ENCODE assay signal across 13 mouse cellular contexts in genomic region chr9:29318676-29319162, GRCm38 (mm10).
A peak's percentile ranks its signal among the peaks of the same experiment; 100 is the strongest.
DNase-seq lines count a peak whose midpoint lies in the region; ATAC-seq lines count a peak whose summit lies in the region.
"Had no signal": no experiment of that assay in that cellular context is flagged by ENCODE, and none has a peak within 500 bp of the region (broad histone marks: within the 10 kb centered on the region; RNA-seq: fewer than 3 reads in every experiment).

No protein-coding gene starts in this region.

- peak overlapping the region; percentile 17 for H3K4me2 ChIP-seq in neural tube, embryonic 15.5 days
- H3K4me2 ChIP-seq: heart, embryonic 15.5 days; hindbrain, embryonic 12.5 days; midbrain, embryonic 15.5 days had no signal

- DNase-seq in cerebellum, adult 8-10 months = peak; percentile 19
- DNase-seq in cerebellum, adult 18-20 months = no peak
- peak; percentile 43 for DNase-seq in kidney, postnatal 14 days
- no peak for DNase-seq in kidney, adult 18-20 months
- DNase-seq in limb, embryonic 10.5 days (ENCODE audit: low spot score) = peak; percentile 78
- no peak for DNase-seq in midbrain, embryonic 10.5 days (ENCODE audit: low spot score)
- DNase-seq in T-cell, adult 2 months (ENCODE audit: low spot score) = no peak
- DNase-seq: lung, postnatal 4 days had no signal

- H3K9me3 ChIP-seq in limb, embryonic 10.5 days (replicated peaks) = no peaks in the 10 kb centered on the region
- no peaks in the 10 kb centered on the region for H3K9me3 ChIP-seq in neural tube, embryonic 15.5 days (replicated peaks)
- H3K9me3 ChIP-seq in midbrain, embryonic 10.5 days (replicated peaks) = no peaks in the 10 kb centered on the region
- H3K9me3 ChIP-seq: heart, embryonic 15.5 days; hindbrain, embryonic 12.5 days; midbrain, embryonic 15.5 days had no signal

- peaks cover 48% of the 10 kb centered on the region for H3K4me1 ChIP-seq in limb, embryonic 10.5 days
- peaks cover 49% of the 10 kb centered on the region for H3K4me1 ChIP-seq in neural tube, embryonic 15.5 days
- H3K4me1 ChIP-seq in midbrain, embryonic 10.5 days = peaks cover 22% of the 10 kb centered on the region

- ATAC-seq in neural tube, embryonic 15.5 days (ENCODE audit: low FRiP score) = peak; percentile 61
- ATAC-seq: midbrain, embryonic 15.5 days had no signal

- no peak overlapping the region for H3K9ac ChIP-seq in neural tube, embryonic 15.5 days (replicated peaks)
- H3K9ac ChIP-seq: heart, embryonic 15.5 days; hindbrain, embryonic 12.5 days; midbrain, embryonic 15.5 days had no signal

- H3K36me3 ChIP-seq in limb, embryonic 10.5 days = no peaks in the 10 kb centered on the region
- no peaks in the 10 kb centered on the region for H3K36me3 ChIP-seq in neural tube, embryonic 15.5 days
- no peaks in the 10 kb centered on the region for H3K36me3 ChIP-seq in midbrain, embryonic 10.5 days
- H3K36me3 ChIP-seq: heart, embryonic 15.5 days; hindbrain, embryonic 12.5 days; midbrain, embryonic 15.5 days had no signal

- H3K27ac ChIP-seq in limb, embryonic 10.5 days = peak overlapping the region; percentile 74
- peak overlapping the region; percentile 66 for H3K27ac ChIP-seq in neural tube, embryonic 15.5 days (replicated peaks)
- H3K27ac ChIP-seq in midbrain, embryonic 10.5 days (replicated peaks) = no peak overlapping the region
- H3K27ac ChIP-seq: hindbrain, embryonic 12.5 days; midbrain, embryonic 15.5 days had no signal

- no peak overlapping the region for H3K4me3 ChIP-seq in limb, embryonic 10.5 days
- no peak overlapping the region for H3K4me3 ChIP-seq in neural tube, embryonic 15.5 days (replicated peaks)
- H3K4me3 ChIP-seq in midbrain, embryonic 10.5 days = no peak overlapping the region
- H3K4me3 ChIP-seq: heart, embryonic 15.5 days; hindbrain, embryonic 12.5 days; midbrain, embryonic 15.5 days had no signal

- WGBS in limb, embryonic 10.5 days = 8% methylated on average over 8 of the region's 8 CpGs
- WGBS in neural tube, embryonic 15.5 days = 6% methylated on average over 8 of the region's 8 CpGs
- 89% methylated on average over 8 of the region's 8 CpGs for WGBS in midbrain, embryonic 10.5 days

- H3K27me3 ChIP-seq in limb, embryonic 10.5 days (ENCODE audit: low read depth, poor library complexity, severe bottlenecking) = peaks cover 90% of the 10 kb centered on the region
- no peaks in the 10 kb centered on the region for H3K27me3 ChIP-seq in neural tube, embryonic 15.5 days (replicated peaks)
- H3K27me3 ChIP-seq in midbrain, embryonic 10.5 days (ENCODE audit: low read depth, poor library complexity, severe bottlenecking) = peaks cover 6% of the 10 kb centered on the region; the same call in 1 of the 2 replicates
- H3K27me3 ChIP-seq: CH12.LX; heart, embryonic 15.5 days; midbrain, embryonic 15.5 days had no signal

Comparison
In these comparisons a context has a peak if more than half of its experiments do, and no peak if none do; other contexts are left out.
1. DNase-seq: peak in cerebellum, adult 8-10 months (single experiment), kidney, postnatal 14 days (single experiment) and limb, embryonic 10.5 days (single experiment); none in cerebellum, adult 18-20 months (0 of 2), kidney, adult 18-20 months (single experiment), midbrain, embryonic 10.5 days (single experiment) and T-cell, adult 2 months (single experiment).